Mouse (Mus musculus): ENCODE data around the gene Naxd.
"Not testable (repeated sequence)": the region's sequence is repeated elsewhere in the genome, so short reads cannot be mapped to it uniquely, and the experiment has no call there.

The Naxd gene

GRCm38 (mm10) chr8:11475397-11475796 lies 21.9 kb upstream of the Naxd start:
- no peak for DNase-seq

- DNase-seq: no peak
Measured at GRCm38 (mm10) chr8:11475876-11476275, 21.4 kb upstream of the Naxd start.

DNA sequence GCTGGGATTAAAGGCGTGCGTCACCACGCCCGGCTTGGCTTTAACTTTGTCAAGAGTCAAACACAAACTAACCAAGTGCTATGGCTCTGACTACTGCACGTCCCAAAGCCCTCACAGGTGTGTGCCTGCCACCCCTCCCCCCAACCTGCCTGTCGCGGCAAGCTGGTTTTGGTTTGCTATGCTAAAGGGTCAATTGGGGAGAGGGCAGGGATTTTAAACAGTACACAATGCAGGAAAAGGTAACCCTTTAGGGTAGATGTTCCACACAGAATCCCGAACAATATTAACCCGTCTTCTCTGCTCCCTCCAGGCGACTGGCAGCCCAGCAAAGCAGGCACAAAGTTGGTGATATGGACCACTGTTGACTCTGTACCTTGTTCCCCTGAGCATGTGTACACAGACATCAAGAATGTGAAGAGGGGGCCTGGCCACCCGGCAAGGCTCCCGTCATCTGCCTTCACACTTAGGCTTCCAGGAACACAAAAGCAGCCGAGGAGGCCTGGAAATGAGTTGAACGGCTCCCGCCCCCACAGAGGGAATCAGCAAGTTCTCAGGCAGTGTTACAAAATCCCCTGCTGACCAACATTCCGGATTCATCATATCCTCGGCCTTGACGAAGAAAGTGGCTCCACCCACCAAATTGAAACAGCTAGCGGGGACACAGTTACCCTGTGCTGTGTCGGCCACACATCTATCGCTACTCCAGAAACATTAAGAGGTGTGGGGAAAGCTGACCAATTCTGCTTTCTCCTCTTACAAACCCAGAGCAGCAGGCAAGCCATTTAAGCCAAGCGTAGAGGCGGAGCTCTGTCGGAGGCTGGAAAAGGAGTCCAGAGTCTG lies 20.7 kb upstream of the Naxd start:
- DNase-seq: peak; percentile 76

GRCm38 (mm10) chr8:11477178-11477553 lies 20.1 kb upstream of the Naxd start:
- no peak for DNase-seq

DNA sequence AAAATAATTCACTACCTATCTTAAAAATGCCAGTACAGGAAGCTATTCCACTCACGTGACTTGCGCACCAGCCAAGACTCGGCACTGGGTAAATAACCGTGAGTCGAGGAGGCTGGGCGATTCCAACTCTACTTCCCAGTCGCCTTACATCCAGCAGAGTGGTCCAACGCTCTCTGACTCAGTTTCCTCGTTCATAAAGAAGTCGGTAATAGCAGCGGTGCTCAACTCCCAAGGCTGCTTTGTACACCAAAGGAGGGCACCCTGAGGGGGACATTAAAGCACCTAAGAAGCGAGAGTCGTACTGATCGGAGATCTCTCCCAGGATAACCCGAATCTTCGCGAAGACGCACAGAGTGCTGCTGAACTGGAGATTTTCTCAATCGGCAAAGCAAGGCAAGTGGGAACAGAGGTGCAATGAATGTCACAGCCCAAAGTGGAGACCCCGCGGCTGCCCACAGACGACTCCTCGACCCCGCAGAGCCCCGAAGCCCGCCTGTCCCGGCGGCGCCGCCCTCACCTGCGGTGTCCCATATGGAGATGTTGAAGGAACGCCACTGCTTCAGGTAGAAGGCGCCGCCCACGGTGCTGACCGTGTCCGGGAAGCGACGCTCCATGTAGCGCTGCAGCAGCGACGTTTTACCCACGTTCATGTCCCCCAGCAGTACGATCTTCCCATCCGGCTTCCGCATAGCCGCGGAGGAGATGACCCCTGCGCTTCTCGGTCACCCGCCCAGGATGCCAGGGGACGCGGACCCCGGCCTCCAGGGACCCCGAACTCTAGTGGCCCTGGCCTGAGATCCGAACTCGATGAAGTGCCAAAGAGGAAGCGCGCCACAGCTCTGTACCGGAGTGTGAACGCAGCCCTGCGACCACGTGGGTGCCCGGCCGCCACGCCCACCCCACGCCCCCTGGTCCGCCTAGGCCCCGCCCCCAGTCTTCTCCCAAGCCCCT lies 19.2 kb upstream of the Naxd start, which contains the start of gene Rab20:
Gene Rab20 (minus strand): TSS at position 900 of the 951 bp plus-strand sequence.
- DNase-seq: peak; percentile 89

DNA sequence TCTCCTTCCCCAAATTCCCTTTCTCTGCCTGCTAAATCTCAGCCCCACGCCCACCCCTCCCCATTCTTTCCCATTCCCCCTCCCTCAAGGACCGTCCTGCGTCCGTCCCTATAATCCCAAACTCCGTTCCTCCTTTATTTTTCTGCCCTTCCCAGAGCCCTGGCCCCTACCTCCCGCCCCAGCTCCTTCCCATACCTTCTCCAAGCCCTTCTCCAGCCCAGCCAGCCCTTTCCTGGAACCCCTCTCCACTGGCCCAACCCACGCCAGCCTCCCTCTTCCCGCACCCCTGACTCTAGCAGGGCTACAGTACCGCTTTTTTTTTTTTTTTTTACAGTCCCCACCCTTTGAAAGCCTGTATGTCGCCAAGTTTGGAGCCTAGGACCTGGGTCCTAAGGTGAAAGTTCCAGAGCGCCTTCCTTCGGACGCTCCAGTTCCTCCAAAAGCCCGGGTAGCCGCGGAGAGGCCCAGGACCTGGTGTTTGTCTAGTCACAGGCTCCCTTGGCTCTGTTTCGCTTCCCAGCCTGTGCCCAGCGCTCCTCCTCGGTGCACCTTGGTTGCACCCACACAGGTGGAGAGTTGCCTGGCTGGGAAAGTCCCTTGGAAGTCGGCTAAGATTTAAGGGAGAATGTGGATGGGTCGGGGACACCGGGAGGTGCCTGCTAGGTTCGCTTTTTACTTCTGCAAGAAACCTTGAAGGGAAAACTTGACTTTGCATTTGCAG lies 18.3 kb upstream of the Naxd start:
- DNase-seq: peak; percentile 64

DNA sequence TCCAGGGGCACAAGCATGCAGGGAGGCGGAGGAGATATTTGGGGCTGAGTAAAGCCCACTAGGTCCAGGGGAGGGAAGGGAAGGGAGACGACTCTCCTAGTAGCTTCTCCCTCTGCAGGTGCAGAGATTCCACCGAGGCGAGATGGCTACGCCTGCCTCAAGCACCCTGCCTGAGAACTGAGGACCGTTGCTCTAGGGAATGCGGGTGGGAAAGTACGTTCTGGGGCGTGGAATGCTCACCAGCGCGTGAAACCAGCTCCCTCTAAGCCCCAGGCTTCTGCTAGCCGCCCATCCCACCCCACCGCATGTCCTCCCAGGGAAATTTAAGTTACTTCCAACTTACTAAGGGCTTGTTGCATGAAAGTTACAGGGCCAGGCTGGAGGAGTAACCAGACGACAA lies 17.7 kb upstream of the Naxd start:
- no peak for DNase-seq

DNA sequence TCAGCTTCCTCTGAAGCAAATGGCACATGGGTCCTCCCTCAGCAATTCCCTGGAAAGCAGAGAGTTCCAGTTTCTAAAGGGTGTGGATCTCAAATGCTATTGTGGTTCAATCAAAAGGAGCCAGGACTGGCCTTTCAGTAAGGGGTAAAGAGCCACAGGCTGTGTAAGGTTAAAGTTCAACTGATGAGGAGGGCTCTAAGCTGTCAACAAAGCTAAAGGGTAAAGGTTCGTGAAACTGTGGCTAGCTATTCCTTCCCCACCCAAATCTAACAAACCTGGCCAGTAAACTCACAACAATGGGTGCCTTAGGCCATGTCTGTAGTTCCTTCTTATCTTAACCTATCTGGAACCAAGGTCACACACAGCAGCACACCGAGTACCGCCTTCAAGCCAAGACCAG lies 15.4 kb upstream of the Naxd start:
- DNase-seq: no peak

- DNase-seq: no peak
Measured at GRCm38 (mm10) chr8:11482537-11482936, 14.8 kb upstream of the Naxd start.

DNA sequence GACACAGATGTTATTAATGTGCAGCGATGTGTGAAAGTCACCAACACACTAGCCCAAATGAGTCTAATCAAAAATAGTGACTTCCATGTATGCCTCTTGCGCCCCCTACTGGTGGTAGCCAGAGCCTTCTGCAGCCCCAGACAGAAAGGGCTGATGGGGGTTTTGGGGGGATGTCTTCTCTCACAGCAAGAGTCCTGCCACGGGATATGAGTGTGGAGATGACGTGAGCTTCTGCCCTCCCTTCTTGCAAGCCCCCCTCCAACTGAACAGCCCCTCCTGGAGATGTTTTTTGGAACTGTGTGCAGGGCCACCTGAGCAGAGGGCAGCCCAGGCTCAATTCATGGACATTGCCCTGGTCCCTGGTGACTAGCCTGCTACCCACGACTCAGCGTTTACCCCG lies 11.2 kb upstream of the Naxd start:
- DNase-seq: peak; percentile 84

DNA sequence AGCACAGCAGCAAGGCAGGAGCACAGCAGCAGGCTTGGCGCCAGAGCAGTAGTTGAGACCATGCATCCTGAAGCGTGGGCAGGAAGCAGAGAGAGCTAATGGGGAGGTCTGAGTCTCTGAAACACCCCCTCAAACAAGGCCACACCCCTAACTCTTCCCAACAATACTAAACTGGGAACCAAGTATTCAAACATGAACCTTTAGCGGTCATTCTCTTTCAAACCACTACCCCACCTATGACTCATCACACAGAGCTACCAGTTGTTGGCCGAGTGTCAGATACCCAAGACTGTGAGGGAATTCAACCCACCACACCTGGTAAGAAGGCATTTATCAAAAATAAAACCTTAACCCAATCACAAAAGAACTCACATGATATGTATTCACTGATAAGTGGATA lies 10.1 kb upstream of the Naxd start:
- no peak for DNase-seq

- not testable (repeated sequence) for DNase-seq
Measured at GRCm38 (mm10) chr8:11492340-11492739, 5.0 kb upstream of the Naxd start.

DNA sequence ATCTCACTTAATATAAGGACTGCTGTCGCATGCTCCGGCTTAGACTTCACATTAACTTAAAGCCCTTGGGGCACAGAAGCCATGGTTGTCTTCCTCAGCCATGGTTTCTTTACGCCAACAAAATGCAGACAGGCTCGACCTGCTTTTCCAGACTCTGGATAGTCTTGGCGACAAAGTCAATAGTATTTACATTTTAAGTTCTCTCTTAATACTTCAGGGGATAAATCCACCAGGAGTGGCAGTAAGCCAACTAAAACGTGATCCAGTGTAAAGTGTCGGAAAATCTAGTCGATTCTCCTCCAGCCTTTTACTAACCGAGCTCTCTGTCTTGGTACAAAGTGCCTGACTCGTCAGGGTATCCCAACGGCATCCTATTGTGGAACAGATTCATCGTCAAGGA lies 975 bp downstream of the Naxd start:
- no peak for DNase-seq

DNA sequence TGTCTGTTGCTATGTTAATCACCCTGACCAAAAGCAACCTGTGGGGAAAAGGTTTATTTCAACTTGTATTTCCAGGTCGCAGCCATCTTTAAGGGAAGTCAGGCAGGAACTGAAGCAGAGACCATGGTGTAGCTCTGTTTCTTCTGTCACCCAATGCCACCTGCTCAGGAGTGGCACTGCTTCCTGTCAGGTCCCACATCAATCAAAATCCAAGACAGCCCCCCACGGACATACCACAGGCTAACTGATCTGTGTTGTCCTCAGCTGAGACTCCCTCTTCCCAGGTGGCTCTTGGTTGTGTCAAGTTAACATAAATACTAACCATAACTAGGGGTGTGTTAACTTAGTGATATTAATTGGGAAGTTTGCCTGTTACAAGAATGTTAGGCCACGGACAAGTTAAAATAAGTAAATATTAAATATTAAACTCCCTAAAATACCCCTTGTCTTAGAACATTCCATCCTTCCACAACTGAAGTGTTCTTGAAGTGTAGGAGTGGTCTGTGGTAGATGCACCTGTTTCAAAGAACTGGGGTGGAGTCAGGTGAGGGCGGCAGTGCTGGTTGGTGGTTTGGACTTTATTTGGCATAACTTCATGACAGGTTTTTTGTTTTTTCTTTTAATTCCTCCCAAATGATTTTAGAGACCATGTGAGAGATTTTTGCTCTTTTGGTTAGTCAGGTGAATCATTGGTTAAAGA lies 1.6 kb downstream of the Naxd start:
- no peak for DNase-seq

DNA sequence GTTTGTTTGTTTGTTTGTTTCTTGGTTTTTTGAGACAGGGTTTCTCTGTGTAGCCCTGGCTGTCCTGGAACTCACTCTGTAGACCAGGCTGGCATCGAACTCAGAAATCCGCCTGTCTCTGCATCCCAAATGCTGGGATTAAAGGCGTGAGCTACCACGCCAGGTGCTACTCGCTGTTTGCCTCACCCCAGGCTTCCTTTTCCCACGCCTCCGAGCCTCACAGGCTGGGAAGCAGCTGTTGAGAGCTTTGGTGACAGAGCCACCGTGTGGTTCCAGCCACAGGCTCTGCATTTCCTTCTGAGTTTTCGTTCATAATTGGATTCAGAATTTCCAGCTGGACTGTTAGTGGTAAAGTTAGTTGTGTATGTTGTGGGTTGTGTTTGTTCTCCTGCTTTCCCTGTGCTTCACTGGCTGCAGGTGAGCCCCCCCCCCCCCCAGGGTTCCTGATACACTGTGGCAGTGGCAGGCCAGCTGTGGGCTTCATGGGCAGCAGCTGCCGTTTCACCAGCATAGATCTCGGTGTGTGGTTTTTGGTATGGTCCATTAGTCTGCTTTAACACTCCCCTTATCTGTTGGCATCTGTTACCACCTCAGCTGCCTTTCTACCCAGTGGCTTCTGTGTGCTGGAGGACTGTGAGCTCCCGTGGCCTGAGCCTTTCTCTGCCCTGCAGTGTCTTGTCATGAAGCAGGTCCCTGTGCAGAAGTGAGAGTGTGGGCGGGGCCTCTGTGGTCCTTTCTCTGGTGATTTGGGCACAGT lies 6.3 kb downstream of the Naxd start:
- DNase-seq: no peak

DNA sequence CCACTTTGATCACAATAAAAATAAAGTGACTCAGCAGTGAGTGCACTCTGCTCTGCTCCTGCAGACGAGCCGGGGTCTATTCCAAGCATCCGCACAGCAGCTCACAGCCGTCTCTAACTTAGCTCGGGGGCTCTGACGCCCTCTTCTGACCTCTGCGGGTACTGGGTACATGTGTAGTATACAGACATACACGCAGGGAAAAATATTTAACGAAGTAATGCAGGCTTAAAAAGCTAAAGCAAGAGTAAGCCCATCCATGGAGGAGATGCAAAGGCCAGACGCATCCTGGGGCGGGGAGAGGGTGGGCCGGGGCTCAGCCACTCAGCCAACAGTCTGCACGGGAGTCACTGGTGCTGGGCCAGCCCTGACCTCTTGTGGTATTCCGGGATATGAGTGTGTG lies 8.8 kb downstream of the Naxd start:
- no peak for DNase-seq

DNA sequence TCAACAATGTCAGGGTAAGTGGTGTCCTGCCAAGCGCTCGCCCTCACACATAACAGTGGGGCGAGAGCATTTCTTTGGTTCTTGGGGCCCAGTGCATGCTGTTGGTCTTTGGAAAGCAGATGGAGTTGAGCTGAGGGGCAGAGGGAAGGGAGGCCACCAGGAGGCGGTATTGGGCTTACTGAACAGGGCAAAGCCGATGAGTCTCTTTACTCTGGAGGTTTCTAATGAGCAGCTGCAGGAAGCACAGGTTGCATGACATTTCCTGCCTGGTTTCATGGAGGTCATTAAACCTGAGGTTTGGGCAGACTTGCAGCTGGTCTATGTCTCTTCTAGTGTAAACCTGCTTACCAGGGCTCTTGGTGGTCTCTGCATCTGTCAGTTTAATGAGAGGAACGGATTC lies 9.5 kb downstream of the Naxd start:
- DNase-seq: peak; percentile 52

DNA sequence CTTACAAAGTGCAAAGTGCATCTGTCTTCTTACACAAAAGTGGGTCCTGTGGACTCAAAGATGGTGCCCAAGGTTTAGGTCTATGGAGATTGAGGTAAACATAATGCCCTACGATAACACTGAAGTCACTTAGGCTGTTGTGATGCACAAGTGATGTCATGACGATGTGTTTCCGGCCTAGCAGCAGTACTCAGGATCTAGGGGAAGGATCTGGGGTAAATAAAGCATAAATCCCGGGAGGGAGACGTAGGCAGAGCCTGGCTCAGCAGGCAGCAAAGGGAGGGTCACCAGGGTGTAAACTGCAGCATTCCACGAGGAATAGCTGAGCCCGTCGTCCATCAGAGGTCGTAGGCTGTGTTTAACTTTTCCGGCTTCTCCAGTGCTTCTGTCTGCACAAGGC lies 11.6 kb downstream of the Naxd start:
- DNase-seq: no peak

- DNase-seq: no peak
Measured at GRCm38 (mm10) chr8:11510971-11511370, 13.7 kb downstream of the Naxd start.

GRCm38 (mm10) chr8:11512711-11513110 lies 15.4 kb downstream of the Naxd start:
- DNase-seq: no peak

GRCm38 (mm10) chr8:11513247-11513646 lies 15.9 kb downstream of the Naxd start:
- DNase-seq: no peak

- no peak for DNase-seq
Measured at GRCm38 (mm10) chr8:11516292-11516691, 19.0 kb downstream of the Naxd start.
